Mouse (Mus musculus) spleen, postnatal 14 days (tissue): ENCODE measurements around the gene Ppm1f.
A peak's percentile ranks its signal among the peaks of the same experiment; 100 is the strongest.
"Not testable (repeated sequence)": the region's sequence is repeated elsewhere in the genome, so short reads cannot be mapped to it uniquely, and the experiment has no call there.

Experiments
- DNase-seq, 2 experiments: peaks; one replicate each; pipeline ENCODE4 v3.0.0; 2021 to 2022; ENCODE audit warnings: low spot score in 2 of 2

Ppm1f gene

GRCm38 (mm10) chr16:16911641-16912597, 15.7 kb downstream of the Ppm1f start:
- peak; percentile 36 to 64 for DNase-seq

- DNase-seq = no peak
Measured at GRCm38 (mm10) chr16:16913440-16913839, 17.2 kb downstream of the Ppm1f start.

GRCm38 (mm10) chr16:16918441-16919117, 22.3 kb downstream of the Ppm1f start:
- no peak for DNase-seq

GRCm38 (mm10) chr16:16921021-16921435, 24.8 kb downstream of the Ppm1f start:
- no peak for DNase-seq

GRCm38 (mm10) chr16:16924481-16924880, 28.2 kb downstream of the Ppm1f start:
- no peak for DNase-seq

GRCm38 (mm10) chr16:16926536-16926935, 30.3 kb downstream of the Ppm1f start:
- no peak for DNase-seq

- not testable (repeated sequence) for DNase-seq
Measured at GRCm38 (mm10) chr16:16928908-16929307, 32.6 kb downstream of the Ppm1f start.

- DNase-seq = no peak
Measured at GRCm38 (mm10) chr16:16930326-16930725, 34.1 kb downstream of the Ppm1f start.

GRCm38 (mm10) chr16:16930810-16931296, 34.6 kb downstream of the Ppm1f start:
- DNase-seq = no peak

- DNase-seq = no peak
Measured at GRCm38 (mm10) chr16:16939543-16939942, 43.3 kb downstream of the Ppm1f start.

GRCm38 (mm10) chr16:16941078-16941477, 44.8 kb downstream of the Ppm1f start:
- DNase-seq = no peak

GRCm38 (mm10) chr16:16958575-16958974, 62.3 kb downstream of the Ppm1f start:
- no peak for DNase-seq

GRCm38 (mm10) chr16:16959907-16960306, 63.6 kb downstream of the Ppm1f start:
- DNase-seq = no peak

- no peak for DNase-seq
Measured at GRCm38 (mm10) chr16:16965149-16965548, 68.9 kb downstream of the Ppm1f start.

GRCm38 (mm10) chr16:16966290-16966689, 70.0 kb downstream of the Ppm1f start:
- no peak for DNase-seq
